Mouse (Mus musculus) lung, postnatal 0 days (tissue): ENCODE data around the gene Vsir. TPM values are rescaled to one million over a fixed set of nuclear protein-coding genes. Genes with fewer than 3 reads are reported as not detected.

ENCODE experiments used
- ATAC-seq: fragments of 200-750 bp; cut with Nextera tagmentation; 2 replicates; pipeline ENCODE4 v1.8.0; 2017; ENCODE audit warnings: moderate library complexity
- DNase-seq: peaks from one replicate; pipeline ENCODE4 v3.0.0-alpha.2; 2016; ENCODE audit warnings: low spot score
- H3K27ac ChIP-seq: fragments of 300-500 bp; sonication (generic); 2 replicates; pipeline ENCODE4 v1.5.1; 2014; ENCODE audit warnings: antibody characterized with exemption, mild to moderate bottlenecking, low read length, mixed read lengths
- H3K27me3 ChIP-seq: fragments of 300-500 bp; sonication (generic); replicated peaks from 2 replicates; pipeline ENCODE4 v1.6.1; 2014; ENCODE audit warnings: low read length, mixed read lengths; ENCODE audit not compliant: insufficient read depth
- H3K36me3 ChIP-seq: fragments of 300-500 bp; sonication (generic); 2 replicates; pipeline ENCODE4 v1.6.1; 2014; ENCODE audit warnings: low read length, mixed read lengths; ENCODE audit not compliant: insufficient read depth
- H3K4me1 ChIP-seq: fragments of 300-500 bp; sonication (generic); 2 replicates; pipeline ENCODE4 v1.6.1; 2014; ENCODE audit warnings: antibody characterized with exemption, low read depth, low read length, mixed read lengths; ENCODE audit not compliant: insufficient read depth
- H3K4me2 ChIP-seq: fragments of 300-500 bp; sonication (generic); replicated peaks from 2 replicates; pipeline ENCODE4 v1.6.1; 2014; ENCODE audit warnings: low read depth, mild to moderate bottlenecking, low read length, moderate library complexity, mixed read lengths
- H3K4me3 ChIP-seq: fragments of 300-500 bp; sonication (generic); 2 replicates; pipeline ENCODE4 v1.5.1; 2014; ENCODE audit warnings: low read depth, low read length
- H3K9ac ChIP-seq: fragments of 300-500 bp; sonication (generic); replicated peaks from 2 replicates; pipeline ENCODE4 v1.6.1; 2014; ENCODE audit warnings: low read depth, mild to moderate bottlenecking
- H3K9me3 ChIP-seq: fragments of 300-500 bp; sonication (generic); 2 replicates; pipeline ENCODE4 v1.6.1; 2016; ENCODE audit warnings: low read length, mixed read lengths
- CTCF ChIP-seq: IDR thresholded peaks from 2 replicates; pipeline ENCODE4 v1.5.1; 2016; ENCODE audit warnings: antibody characterized with exemption, mild to moderate bottlenecking
- EP300 ChIP-seq: IDR thresholded peaks from 2 replicates; pipeline ENCODE4 v1.6.1; 2016; ENCODE audit warnings: antibody characterized with exemption, mild to moderate bottlenecking, control low read depth
- WGBS: fragments of 180-500 bp; shearing (Covaris S2); extraction: QIAGEN DNeasy Blood & Tissue Kit; methylation state at CpG from one replicate; pipeline ENCODE4 v1.1.7; 2014; 5-methylcytosine and 5-hydroxymethylcytosine counted together
- polyA plus RNA-seq: library from polyadenylated mRNA; unstranded; fragments of >200 nt; fragmentation: Nextera tagmentation; extraction: Ambion mirVana; gene quantifications from 2 replicates; pipeline ENCODE4 v1.2.1, GENCODE M21; 2015

Gene Vsir
- polyA plus RNA-seq, 1 experiment from 2014 or later: 19.7 TPM

DNA sequence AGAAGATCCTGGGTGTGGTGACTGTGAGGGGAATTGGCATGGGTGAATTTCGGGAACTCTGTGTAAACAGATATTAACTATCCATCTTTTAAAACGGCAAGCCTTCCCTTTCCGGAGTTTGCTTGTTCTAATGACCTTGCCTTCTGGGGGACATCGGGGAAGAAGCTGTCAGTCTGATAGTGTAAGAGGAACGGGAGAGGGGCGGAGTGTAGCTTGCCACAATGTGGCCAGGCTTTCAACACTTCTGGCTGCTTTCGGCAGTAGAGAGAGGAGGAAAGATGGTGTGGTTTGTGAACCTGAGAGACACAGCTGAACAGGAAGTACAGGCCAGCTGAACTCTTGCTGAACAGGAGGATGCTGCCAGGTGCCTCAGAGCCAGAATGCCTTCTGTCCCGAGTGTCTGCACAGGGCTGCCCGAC lies 42.8 kb downstream of the Vsir start:
- Histone ChIP-seq H3K27me3 (no peaks in the 10 kb centered on the region), H3K9ac (no peak overlapping the region), H3K4me2 (no peak overlapping the region), H3K4me1 (no peaks in the 10 kb centered on the region), H3K9me3 (no peaks in the 10 kb centered on the region), H3K36me3 (no peaks in the 10 kb centered on the region), H3K4me3 (no peak overlapping the region), H3K27ac (no peak overlapping the region)
- TF ChIP-seq CTCF (no peak), EP300 (peak; percentile 68)
- WGBS: 15% methylated on average over 9 of the region's 9 CpGs
- ATAC-seq: peak; percentile 53
- DNase-seq: peak; percentile 62

- no peak overlapping the region for H3K27ac ChIP-seq
- no peak overlapping the region for H3K9ac ChIP-seq
- no peaks in the 10 kb centered on the region for H3K4me1 ChIP-seq
- H3K27me3 ChIP-seq: no peaks in the 10 kb centered on the region
- DNase-seq: no peak
- H3K9me3 ChIP-seq: no peaks in the 10 kb centered on the region
- no peak overlapping the region for H3K4me2 ChIP-seq
- no peak overlapping the region for H3K4me3 ChIP-seq
- H3K36me3 ChIP-seq: no peaks in the 10 kb centered on the region
- WGBS: 56% methylated on average over 6 of the region's 6 CpGs
- no peak for ATAC-seq
- TF ChIP-seq CTCF: no peak
- TF ChIP-seq EP300: no peak
Observed at GRCm38 (mm10) chr10:60390177-60390903, 43.7 kb downstream of the Vsir start.

DNA sequence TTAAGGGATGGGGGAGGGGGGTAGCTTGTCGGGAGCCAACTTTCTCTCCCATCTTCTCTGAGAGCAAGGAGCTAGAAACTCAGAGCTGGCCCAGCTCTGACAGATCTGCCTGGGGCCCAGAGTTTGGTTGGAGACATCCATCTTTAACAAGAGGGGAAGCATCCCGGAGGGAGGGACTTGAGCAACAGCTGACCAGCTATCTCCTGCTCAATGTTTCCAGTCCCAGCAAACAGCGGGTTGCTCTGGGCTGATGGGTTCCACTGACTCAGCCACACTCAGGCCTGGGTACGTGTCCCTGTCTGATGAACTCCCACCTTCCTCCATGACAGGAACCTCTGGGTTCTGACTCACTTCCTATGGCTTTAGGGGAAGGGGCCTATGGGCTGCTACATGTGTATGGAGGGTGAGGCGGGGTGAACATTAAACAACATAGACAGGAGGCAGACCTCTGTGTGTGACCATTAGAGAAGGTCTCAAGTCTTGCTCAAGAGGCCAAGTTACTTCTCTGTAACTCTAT lies 44.3 kb downstream of the Vsir start:
- H3K4me3 ChIP-seq: no peak overlapping the region
- H3K9me3 ChIP-seq: no peaks in the 10 kb centered on the region
- 75% methylated on average over 5 of the region's 5 CpGs for WGBS
- H3K9ac ChIP-seq: no peak overlapping the region
- ATAC-seq: peak; percentile 39; the same call in 1 of the 2 replicates
- no peak overlapping the region for H3K4me2 ChIP-seq
- no peaks in the 10 kb centered on the region for H3K27me3 ChIP-seq
- DNase-seq: peak; percentile 29
- H3K4me1 ChIP-seq: no peaks in the 10 kb centered on the region
- H3K36me3 ChIP-seq: no peaks in the 10 kb centered on the region
- no peak overlapping the region for H3K27ac ChIP-seq
- TF ChIP-seq CTCF (no peak), EP300 (no peak)

DNA sequence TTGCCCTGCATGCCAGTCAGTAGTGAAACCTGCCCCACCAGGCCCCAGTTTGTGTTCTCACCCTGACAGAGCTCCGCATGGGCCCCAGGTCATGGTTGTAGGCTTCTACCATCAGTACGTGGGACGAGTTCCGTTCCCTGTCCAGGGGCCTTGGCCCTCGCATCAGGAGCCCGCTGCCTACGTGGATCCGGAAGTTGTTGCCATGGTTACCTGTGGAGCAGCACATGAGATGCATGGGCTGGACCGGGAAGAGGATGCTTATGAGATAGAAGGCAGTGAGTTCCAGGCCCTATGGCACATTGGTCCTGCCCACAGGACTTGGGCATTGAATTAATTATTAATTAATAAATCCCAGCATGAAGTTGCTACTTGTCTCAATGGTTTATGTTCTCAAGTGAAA lies 45.0 kb downstream of the Vsir start:
- no peak overlapping the region for H3K4me3 ChIP-seq
- no peak overlapping the region for H3K9ac ChIP-seq
- no peaks in the 10 kb centered on the region for H3K27me3 ChIP-seq
- H3K27ac ChIP-seq: no peak overlapping the region
- ATAC-seq: no peak
- no peaks in the 10 kb centered on the region for H3K4me1 ChIP-seq
- no peaks in the 10 kb centered on the region for H3K36me3 ChIP-seq
- no peaks in the 10 kb centered on the region for H3K9me3 ChIP-seq
- no peak overlapping the region for H3K4me2 ChIP-seq
- no peak for TF ChIP-seq EP300
- TF ChIP-seq CTCF: no peak
- 90% methylated on average over 9 of the region's 9 CpGs for WGBS
- no peak for DNase-seq

GRCm38 (mm10) chr10:60394936-60395335 lies 48.3 kb downstream of the Vsir start:
- H3K9ac ChIP-seq: no peak overlapping the region
- DNase-seq: no peak
- H3K9me3 ChIP-seq: no peaks in the 10 kb centered on the region
- no peaks in the 10 kb centered on the region for H3K4me1 ChIP-seq
- ATAC-seq: no peak
- 57% methylated on average over 7 of the region's 7 CpGs for WGBS
- H3K4me3 ChIP-seq: no peak overlapping the region
- no peaks in the 10 kb centered on the region for H3K27me3 ChIP-seq
- no peaks in the 10 kb centered on the region for H3K36me3 ChIP-seq
- H3K4me2 ChIP-seq: no peak overlapping the region
- TF ChIP-seq EP300 (no peak), CTCF (no peak)
- H3K27ac ChIP-seq: no peak overlapping the region

- DNase-seq: no peak
- no peaks in the 10 kb centered on the region for H3K9me3 ChIP-seq
- H3K4me3 ChIP-seq: no peak overlapping the region
- no peak overlapping the region for H3K4me2 ChIP-seq
- no peak overlapping the region for H3K9ac ChIP-seq
- ATAC-seq: 0 out of 2 replicates have a peak, but pooled peaks have one; percentile 17
- 61% methylated on average over 5 of the region's 5 CpGs for WGBS
- H3K4me1 ChIP-seq: no peaks in the 10 kb centered on the region
- H3K27me3 ChIP-seq: no peaks in the 10 kb centered on the region
- TF ChIP-seq EP300 (no peak), CTCF (no peak)
- no peak overlapping the region for H3K27ac ChIP-seq
- H3K36me3 ChIP-seq: no peaks in the 10 kb centered on the region
Observed at GRCm38 (mm10) chr10:60395605-60396004, 49.0 kb downstream of the Vsir start.
